Mouse (Mus musculus): ENCODE data around the gene Slc4a5. TPM values are rescaled to one million over a fixed set of nuclear protein-coding genes. Genes with fewer than 3 reads are reported as not detected.

The Slc4a5 gene
- polyA plus RNA-seq, 1 experiment, result 0.35 TPM

GRCm38 (mm10) chr6:83185895-83186861, 33.5 kb upstream of the Slc4a5 start:
- TF ChIP-seq CTCF (IDR thresholded peaks at IDR 0.05; ENCODE audit: extremely low read depth, insufficient read depth, low read length) (no peak), POLR2A (IDR thresholded peaks at IDR 0.05; ENCODE audit: extremely low read depth, insufficient read depth, low read length) (peak; percentile 82)
- Histone ChIP-seq H3K4me1 (ENCODE audit: control insufficient read depth, insufficient read depth, low read length) (peaks cover 3% of the 10 kb centered on the region), H3K27ac (ENCODE audit: insufficient read depth, low read length) (peak overlapping the region; percentile 79), H3K4me3 (ENCODE audit: insufficient read depth, low read length) (peak overlapping the region; percentile 86)

DNA sequence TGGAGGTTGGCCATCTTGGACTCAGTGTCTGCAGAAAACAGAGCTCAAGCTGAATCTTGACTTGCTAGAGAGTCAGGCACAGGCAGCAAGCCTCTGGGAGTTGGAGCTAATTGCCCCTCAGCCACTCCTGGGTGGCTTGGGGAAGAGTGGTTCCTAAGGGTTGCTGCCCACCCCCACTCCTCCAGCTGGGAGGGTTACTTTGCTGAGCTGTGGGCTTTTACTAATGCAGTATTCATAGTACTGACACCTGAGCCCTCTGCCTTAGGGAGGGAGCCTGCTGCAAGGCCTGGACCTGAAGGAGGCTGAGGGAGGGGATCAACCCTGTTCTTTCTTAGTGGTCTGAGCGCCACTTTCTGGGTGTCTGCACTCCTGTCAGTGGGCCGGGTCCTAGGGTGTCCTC, 32.7 kb upstream of the Slc4a5 start:
- H3K4me1 ChIP-seq (ENCODE audit: control insufficient read depth, insufficient read depth, low read length), result peaks cover 3% of the 10 kb centered on the region
- no peak overlapping the region for H3K27ac ChIP-seq (ENCODE audit: insufficient read depth, low read length)
- TF ChIP-seq CTCF (IDR thresholded peaks at IDR 0.05; ENCODE audit: extremely low read depth, insufficient read depth, low read length) (no peak), POLR2A (IDR thresholded peaks at IDR 0.05; ENCODE audit: extremely low read depth, insufficient read depth, low read length) (no peak)
- peak overlapping the region; percentile 86 for H3K4me3 ChIP-seq (ENCODE audit: insufficient read depth, low read length)

DNA sequence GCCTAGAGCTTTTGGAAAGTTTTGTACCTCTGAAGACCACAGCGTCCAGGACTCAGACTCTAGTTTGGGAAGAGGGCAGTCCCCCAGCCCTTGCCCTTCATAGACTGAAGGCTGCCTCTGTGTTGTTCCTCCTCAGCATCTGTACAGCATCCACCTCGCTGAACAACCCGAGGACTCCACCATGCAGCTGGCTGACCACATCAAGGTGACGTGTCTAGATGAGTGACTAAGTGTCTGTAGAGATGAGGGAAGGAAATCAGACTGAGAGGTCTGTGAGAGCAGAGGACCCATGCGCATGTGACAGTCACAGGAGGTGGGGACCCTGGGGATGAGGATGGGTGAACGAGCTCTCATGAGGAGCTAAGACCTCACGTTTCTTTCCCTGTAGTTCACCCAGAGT, 26.1 kb upstream of the Slc4a5 start:
- TF ChIP-seq POLR2A (IDR thresholded peaks at IDR 0.05; ENCODE audit: extremely low read depth, insufficient read depth, low read length) (no peak), CTCF (IDR thresholded peaks at IDR 0.05; ENCODE audit: extremely low read depth, insufficient read depth, low read length) (no peak)

GRCm38 (mm10) chr6:83197345-83198004, 22.2 kb upstream of the Slc4a5 start:
- H3K27ac ChIP-seq (ENCODE audit: insufficient read depth, low read length), result peak overlapping the region; percentile 46; the same call in 1 of the 2 replicates
- TF ChIP-seq POLR2A (IDR thresholded peaks at IDR 0.05; ENCODE audit: extremely low read depth, insufficient read depth, low read length), result no peak
- peak; percentile 28; the same call in 1 of the 2 replicates for TF ChIP-seq CTCF (IDR thresholded peaks at IDR 0.05; ENCODE audit: extremely low read depth, insufficient read depth, low read length)
- peaks cover 2% of the 10 kb centered on the region; the same call in 1 of the 2 replicates for H3K4me1 ChIP-seq (ENCODE audit: control insufficient read depth, insufficient read depth, low read length)
- no peak overlapping the region for H3K4me3 ChIP-seq (ENCODE audit: insufficient read depth, low read length)

More for the DNA sequence above, 26.1 kb upstream of the Slc4a5 start:
- Histone ChIP-seq H3K4me1 (ENCODE audit: control insufficient read depth, insufficient read depth, low read length) (peaks cover 2% of the 10 kb centered on the region; the same call in 1 of the 2 replicates), H3K27ac (ENCODE audit: insufficient read depth, low read length) (no peak overlapping the region), H3K4me3 (ENCODE audit: insufficient read depth, low read length) (no peak overlapping the region)

DNA sequence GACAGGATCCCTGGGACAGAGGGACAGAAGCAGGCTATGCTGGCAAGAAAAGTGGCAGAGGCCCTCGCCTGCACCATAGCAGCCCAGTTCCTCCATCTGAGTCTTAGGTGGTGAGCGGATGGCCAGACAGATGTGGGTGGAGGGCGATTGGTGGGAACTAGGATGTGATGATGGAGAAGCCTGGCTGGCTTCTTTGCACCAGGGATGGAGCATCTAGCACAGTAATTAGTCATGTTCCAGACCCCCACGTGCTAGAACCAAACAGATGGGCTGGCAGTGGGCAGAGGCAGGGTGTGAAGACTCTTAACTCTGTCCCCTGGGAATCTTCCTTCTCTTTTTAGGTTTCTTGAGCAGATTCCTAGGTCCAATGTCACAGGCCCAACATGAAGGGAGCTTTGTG, 16.3 kb upstream of the Slc4a5 start:
- TF ChIP-seq CTCF (IDR thresholded peaks at IDR 0.05; ENCODE audit: extremely low read depth, insufficient read depth, low read length) (no peak), POLR2A (IDR thresholded peaks at IDR 0.05; ENCODE audit: extremely low read depth, insufficient read depth, low read length) (no peak)
- H3K4me1 ChIP-seq (ENCODE audit: control insufficient read depth, insufficient read depth, low read length), result no peaks in the 10 kb centered on the region
- no peak overlapping the region for H3K27ac ChIP-seq (ENCODE audit: insufficient read depth, low read length)
- no peak overlapping the region for H3K4me3 ChIP-seq (ENCODE audit: insufficient read depth, low read length)

- TF ChIP-seq CTCF (IDR thresholded peaks at IDR 0.05; ENCODE audit: extremely low read depth, insufficient read depth, low read length) (no peak), POLR2A (IDR thresholded peaks at IDR 0.05; ENCODE audit: extremely low read depth, insufficient read depth, low read length) (no peak)
- no peak overlapping the region for H3K27ac ChIP-seq (ENCODE audit: insufficient read depth, low read length)
- no peaks in the 10 kb centered on the region for H3K4me1 ChIP-seq (ENCODE audit: control insufficient read depth, insufficient read depth, low read length)
- no peak overlapping the region for H3K4me3 ChIP-seq (ENCODE audit: insufficient read depth, low read length)
Measured at GRCm38 (mm10) chr6:83205851-83206250, 13.8 kb upstream of the Slc4a5 start.

GRCm38 (mm10) chr6:83206321-83206720, 13.3 kb upstream of the Slc4a5 start:
- no peaks in the 10 kb centered on the region for H3K4me1 ChIP-seq (ENCODE audit: control insufficient read depth, insufficient read depth, low read length)
- H3K27ac ChIP-seq (ENCODE audit: insufficient read depth, low read length), result no peak overlapping the region
- no peak for TF ChIP-seq POLR2A (IDR thresholded peaks at IDR 0.05; ENCODE audit: extremely low read depth, insufficient read depth, low read length)
- no peak for TF ChIP-seq CTCF (IDR thresholded peaks at IDR 0.05; ENCODE audit: extremely low read depth, insufficient read depth, low read length)
- H3K4me3 ChIP-seq (ENCODE audit: insufficient read depth, low read length), result no peak overlapping the region

- Histone ChIP-seq H3K27ac (ENCODE audit: insufficient read depth, low read length) (no peak overlapping the region), H3K4me1 (ENCODE audit: control insufficient read depth, insufficient read depth, low read length) (no peaks in the 10 kb centered on the region), H3K4me3 (ENCODE audit: insufficient read depth, low read length) (no peak overlapping the region)
- TF ChIP-seq CTCF (IDR thresholded peaks at IDR 0.05; ENCODE audit: extremely low read depth, insufficient read depth, low read length) (no peak), POLR2A (IDR thresholded peaks at IDR 0.05; ENCODE audit: extremely low read depth, insufficient read depth, low read length) (no peak)
Measured at GRCm38 (mm10) chr6:83207361-83208049, 12.1 kb upstream of the Slc4a5 start.

DNA sequence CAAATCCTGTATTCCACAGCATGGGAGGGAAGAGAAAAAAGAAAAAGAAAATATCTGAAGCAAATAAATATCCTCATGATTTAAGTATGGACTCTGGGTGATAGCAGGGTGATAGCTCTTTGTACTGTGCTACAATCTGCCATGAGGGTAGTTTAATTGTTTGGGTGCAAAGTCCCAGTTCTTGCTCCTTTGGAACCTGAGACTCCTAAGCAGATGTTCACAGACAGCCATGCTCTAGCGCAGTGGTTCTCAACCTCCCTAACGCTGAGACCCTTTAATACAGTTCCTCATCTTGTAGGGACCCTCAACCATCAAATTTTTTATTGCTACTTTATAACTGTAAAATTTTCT, 11.6 kb upstream of the Slc4a5 start:
- no peak for TF ChIP-seq CTCF (IDR thresholded peaks at IDR 0.05; ENCODE audit: extremely low read depth, insufficient read depth, low read length)
- TF ChIP-seq POLR2A (IDR thresholded peaks at IDR 0.05; ENCODE audit: extremely low read depth, insufficient read depth, low read length), result no peak
- H3K27ac ChIP-seq (ENCODE audit: insufficient read depth, low read length), result no peak overlapping the region
- no peak overlapping the region for H3K4me3 ChIP-seq (ENCODE audit: insufficient read depth, low read length)
- H3K4me1 ChIP-seq (ENCODE audit: control insufficient read depth, insufficient read depth, low read length), result no peaks in the 10 kb centered on the region
